Mouse (Mus musculus) bone marrow, adult 2 months (tissue): ENCODE data around the gene Pgm3.

ENCODE experiments used
- CTCF ChIP-seq: fragments of 200-500 bp; IDR thresholded peaks from 2 replicates; pipeline ENCODE4 v1.5.1; 2011; ENCODE audit warnings: low read length, control low read depth; ENCODE audit not compliant: control insufficient read depth, insufficient read depth
- POLR2A ChIP-seq: fragments of 200-500 bp; IDR thresholded peaks from 2 replicates; pipeline ENCODE4 v1.6.1; 2011; ENCODE audit warnings: low read depth, mild to moderate bottlenecking, control low read depth, low read length, borderline replicate concordance; ENCODE audit not compliant: control insufficient read depth

- no peak for TF ChIP-seq POLR2A
- no peak for TF ChIP-seq CTCF
Measured at GRCm38 (mm10) chr9:86617837-86618492, 46.3 kb upstream of the Pgm3 start.
